Mouse (Mus musculus) heart, embryonic 16.5 days (tissue): ENCODE data around the gene Per1. TPM values are rescaled to one million over a fixed set of nuclear protein-coding genes. Genes with fewer than 3 reads are reported as not detected.

Experiments used
- ATAC-seq: fragments of 200-750 bp; cut with Nextera tagmentation; replicated peaks from 2 replicates; pipeline ENCODE4 v1.8.0; 2017; ENCODE audit warnings: moderate number of reproducible peaks; ENCODE audit not compliant: insufficient read depth, low FRiP score; ENCODE audit errors: extremely low read depth
- H3K27ac ChIP-seq: fragments of 300-500 bp; sonication (generic); 2 replicates; pipeline ENCODE4 v1.5.1; 2014; ENCODE audit warnings: mild to moderate bottlenecking, low read length, control low read depth, moderate library complexity
- H3K27me3 ChIP-seq: fragments of 300-500 bp; sonication (generic); 2 replicates; pipeline ENCODE4 v1.6.1; 2014; ENCODE audit warnings: low read length, mixed read lengths; ENCODE audit not compliant: control insufficient read depth, insufficient read depth
- H3K36me3 ChIP-seq: fragments of 300-500 bp; sonication (generic); 2 replicates; pipeline ENCODE4 v1.6.1; 2014; ENCODE audit not compliant: control insufficient read depth, insufficient read depth
- H3K4me1 ChIP-seq: fragments of 300-500 bp; sonication (generic); 2 replicates; pipeline ENCODE4 v1.6.1; 2014; ENCODE audit warnings: low read length, mixed read lengths; ENCODE audit not compliant: control insufficient read depth, insufficient read depth
- H3K4me2 ChIP-seq: fragments of 300-500 bp; sonication (generic); 2 replicates; pipeline ENCODE4 v1.6.1; 2014; ENCODE audit warnings: low read depth, mild to moderate bottlenecking, control low read depth, low read length
- H3K4me3 ChIP-seq: fragments of 300-500 bp; sonication (generic); 2 replicates; pipeline ENCODE4 v1.5.1; 2014; ENCODE audit warnings: mild to moderate bottlenecking, control low read depth, low read length
- H3K9ac ChIP-seq: fragments of 300-500 bp; sonication (generic); 2 replicates; pipeline ENCODE4 v1.6.1; 2014; ENCODE audit warnings: low read length, control low read depth
- H3K9me3 ChIP-seq: fragments of 300-500 bp; sonication (generic); replicated peaks from 2 replicates; pipeline ENCODE4 v1.6.1; 2016; ENCODE audit warnings: low read length; ENCODE audit not compliant: control insufficient read depth
- WGBS: fragments of 180-500 bp; shearing (Covaris S2); extraction: QIAGEN DNeasy Blood & Tissue Kit; methylation state at CpG from one replicate; pipeline ENCODE4 v1.1.7; 2014; 5-methylcytosine and 5-hydroxymethylcytosine counted together
- polyA plus RNA-seq: library from polyadenylated mRNA; unstranded; fragments of >200 nt; fragmentation: Nextera tagmentation; extraction: Ambion mirVana; gene quantifications from 2 replicates; pipeline ENCODE4 v1.2.1, GENCODE M21; 2015

The Per1 gene
- polyA plus RNA-seq, 1 experiment from 2014 or later, result 19.6 TPM

GRCm38 (mm10) chr11:69076572-69076971 lies 18.4 kb upstream of the Per1 start:
- Histone ChIP-seq H3K27me3 (no peaks in the 10 kb centered on the region), H3K27ac (no peak overlapping the region), H3K4me1 (peaks cover 21% of the 10 kb centered on the region), H3K36me3 (no peaks in the 10 kb centered on the region), H3K4me2 (no peak overlapping the region), H3K9me3 (no peaks in the 10 kb centered on the region), H3K9ac (0 out of 2 replicates have a peak overlapping the region, but pooled peaks have one; percentile 25), H3K4me3 (no peak overlapping the region)
- 59% methylated on average over 5 of the region's 5 CpGs for WGBS
- no peak for ATAC-seq

- Histone ChIP-seq H3K4me3 (no peak overlapping the region), H3K27me3 (no peaks in the 10 kb centered on the region), H3K27ac (no peak overlapping the region), H3K9ac (no peak overlapping the region), H3K4me2 (no peak overlapping the region), H3K9me3 (no peaks in the 10 kb centered on the region), H3K4me1 (peaks cover 19% of the 10 kb centered on the region), H3K36me3 (no peaks in the 10 kb centered on the region)
- ATAC-seq, result no peak
- 71% methylated on average over 9 of the region's 9 CpGs for WGBS
Observed at GRCm38 (mm10) chr11:69077316-69077715, 17.7 kb upstream of the Per1 start.

- no peak overlapping the region for H3K4me2 ChIP-seq
- WGBS, result 83% methylated on average over 6 of the region's 6 CpGs
- no peaks in the 10 kb centered on the region for H3K27me3 ChIP-seq
- no peaks in the 10 kb centered on the region for H3K36me3 ChIP-seq
- H3K9ac ChIP-seq, result no peak overlapping the region
- no peak overlapping the region for H3K4me3 ChIP-seq
- H3K27ac ChIP-seq, result no peak overlapping the region
- H3K9me3 ChIP-seq, result no peaks in the 10 kb centered on the region
- H3K4me1 ChIP-seq, result peaks cover 16% of the 10 kb centered on the region
- no peak for ATAC-seq
Observed at GRCm38 (mm10) chr11:69078041-69078440, 17.0 kb upstream of the Per1 start.

GRCm38 (mm10) chr11:69078805-69079438 lies 16.1 kb upstream of the Per1 start:
- Histone ChIP-seq H3K9ac (no peak overlapping the region), H3K4me2 (no peak overlapping the region), H3K4me1 (peaks cover 13% of the 10 kb centered on the region), H3K27me3 (no peaks in the 10 kb centered on the region), H3K36me3 (no peaks in the 10 kb centered on the region), H3K27ac (0 out of 2 replicates have a peak overlapping the region, but pooled peaks have one; percentile 18), H3K9me3 (no peaks in the 10 kb centered on the region), H3K4me3 (no peak overlapping the region)
- no peak for ATAC-seq
- WGBS, result 58% methylated on average over 5 of the region's 5 CpGs

GRCm38 (mm10) chr11:69080102-69080854 lies 14.7 kb upstream of the Per1 start:
- Histone ChIP-seq H3K27ac (no peak overlapping the region), H3K9me3 (no peaks in the 10 kb centered on the region), H3K4me1 (peaks cover 6% of the 10 kb centered on the region), H3K4me3 (no peak overlapping the region), H3K36me3 (no peaks in the 10 kb centered on the region), H3K9ac (no peak overlapping the region), H3K27me3 (no peaks in the 10 kb centered on the region), H3K4me2 (no peak overlapping the region)
- no peak for ATAC-seq
- WGBS, result 74% methylated on average over 15 of the region's 15 CpGs

- no peak for ATAC-seq
- no peaks in the 10 kb centered on the region for H3K27me3 ChIP-seq
- WGBS, result 85% methylated on average over 8 of the region's 8 CpGs
- no peak overlapping the region for H3K4me3 ChIP-seq
- no peak overlapping the region for H3K9ac ChIP-seq
- H3K27ac ChIP-seq, result no peak overlapping the region
- H3K9me3 ChIP-seq, result no peaks in the 10 kb centered on the region
- peaks cover 6% of the 10 kb centered on the region for H3K4me1 ChIP-seq
- no peaks in the 10 kb centered on the region for H3K36me3 ChIP-seq
- no peak overlapping the region for H3K4me2 ChIP-seq
Observed at GRCm38 (mm10) chr11:69080855-69081222, 14.2 kb upstream of the Per1 start.

GRCm38 (mm10) chr11:69081613-69082012 lies 13.4 kb upstream of the Per1 start:
- 77% methylated on average over 7 of the region's 7 CpGs for WGBS
- Histone ChIP-seq H3K9ac (no peak overlapping the region), H3K4me2 (no peak overlapping the region), H3K4me3 (no peak overlapping the region), H3K4me1 (peaks cover 3% of the 10 kb centered on the region), H3K9me3 (no peaks in the 10 kb centered on the region), H3K27me3 (no peaks in the 10 kb centered on the region), H3K36me3 (no peaks in the 10 kb centered on the region), H3K27ac (no peak overlapping the region)
- no peak for ATAC-seq

GRCm38 (mm10) chr11:69085608-69086007 lies 9.4 kb upstream of the Per1 start:
- no peak overlapping the region for H3K4me3 ChIP-seq
- H3K4me2 ChIP-seq, result no peak overlapping the region
- H3K4me1 ChIP-seq, result peaks cover 23% of the 10 kb centered on the region
- no peak overlapping the region for H3K27ac ChIP-seq
- no peaks in the 10 kb centered on the region for H3K9me3 ChIP-seq
- ATAC-seq, result no peak
- H3K27me3 ChIP-seq, result no peaks in the 10 kb centered on the region
- peaks cover 9% of the 10 kb centered on the region for H3K36me3 ChIP-seq
- H3K9ac ChIP-seq, result no peak overlapping the region
- 77% methylated on average over 6 of the region's 6 CpGs for WGBS

- H3K4me1 ChIP-seq, result peaks cover 28% of the 10 kb centered on the region
- H3K9me3 ChIP-seq, result no peaks in the 10 kb centered on the region
- H3K36me3 ChIP-seq, result peaks cover 10% of the 10 kb centered on the region
- peak overlapping the region; percentile 95 for H3K27ac ChIP-seq
- peak overlapping the region; percentile 22; the same call in 1 of the 2 replicates for H3K9ac ChIP-seq
- H3K4me2 ChIP-seq, result no peak overlapping the region
- no peak overlapping the region for H3K4me3 ChIP-seq
- 34% methylated on average over 6 of the region's 6 CpGs for WGBS
- no peaks in the 10 kb centered on the region for H3K27me3 ChIP-seq
- ATAC-seq, result no peak
Observed at GRCm38 (mm10) chr11:69086390-69086789, 8.6 kb upstream of the Per1 start.
